Mouse (Mus musculus): Measurements from ENCODE around the gene Slc13a4.
A peak's percentile ranks its signal among the peaks of the same experiment; 100 is the strongest.

Slc13a4 gene

GRCm38 (mm10) chr6:35256691-35257090 is 51.2 kb downstream of the Slc13a4 start:
- no peak for DNase-seq (ENCODE audit: low spot score)

DNA sequence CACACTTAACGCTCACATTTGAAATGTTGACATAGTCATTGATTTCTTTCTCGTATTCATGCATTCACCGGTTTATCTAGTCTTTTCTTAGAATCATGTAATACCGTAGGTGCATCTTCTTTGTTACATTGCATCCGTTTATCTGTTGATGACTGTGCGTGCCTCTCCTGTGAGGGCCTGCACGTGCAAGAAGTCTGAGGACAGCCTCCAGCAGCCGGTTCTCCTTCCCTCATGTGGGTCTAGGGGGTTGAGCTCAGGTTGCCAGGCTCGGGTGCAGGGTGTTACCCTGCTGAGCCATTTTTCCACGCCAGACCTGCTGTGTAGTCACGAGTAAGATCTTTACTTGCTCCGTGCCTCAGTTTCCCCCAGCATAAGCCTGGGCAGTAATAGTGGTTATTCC is 52.9 kb downstream of the Slc13a4 start:
- no peak for DNase-seq (ENCODE audit: low spot score)

DNA sequence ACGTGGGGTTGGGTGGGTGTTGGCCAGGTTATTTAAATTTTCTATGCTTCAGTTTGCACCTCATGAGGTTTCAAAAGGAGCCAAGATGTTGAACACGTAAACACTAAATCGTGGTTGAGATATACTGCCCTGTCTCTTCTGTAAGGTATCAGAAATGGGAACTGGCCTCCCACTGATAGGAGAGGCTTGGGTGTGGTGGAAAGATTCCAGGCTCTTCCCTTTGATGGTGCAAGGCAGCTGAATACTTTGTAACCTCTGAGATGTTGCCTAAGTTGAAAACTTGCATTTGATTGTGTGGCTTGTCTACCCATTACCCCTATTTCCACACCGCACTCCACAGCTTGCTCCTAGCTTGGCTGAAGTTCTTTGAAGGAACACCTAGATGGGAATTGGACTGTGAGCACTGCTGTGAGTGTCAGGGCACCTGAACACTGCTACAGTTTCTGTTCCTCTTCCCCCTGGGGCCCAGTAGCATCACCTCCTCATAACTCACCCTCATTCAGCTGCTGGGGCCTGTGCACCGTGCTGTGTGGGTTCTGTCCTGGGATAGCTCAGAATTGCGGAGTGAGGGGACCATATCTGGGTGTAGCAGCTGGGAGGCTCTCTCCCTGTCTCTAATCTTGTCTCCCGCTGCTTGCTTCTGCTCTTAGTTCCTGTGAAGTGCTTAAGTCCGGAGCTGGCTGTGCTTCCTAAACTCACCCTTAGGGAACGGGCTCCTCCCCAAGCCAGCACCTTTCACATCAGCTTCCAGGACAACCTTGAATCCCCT is 53.6 kb downstream of the Slc13a4 start:
- no peak for DNase-seq (ENCODE audit: low spot score)

DNA sequence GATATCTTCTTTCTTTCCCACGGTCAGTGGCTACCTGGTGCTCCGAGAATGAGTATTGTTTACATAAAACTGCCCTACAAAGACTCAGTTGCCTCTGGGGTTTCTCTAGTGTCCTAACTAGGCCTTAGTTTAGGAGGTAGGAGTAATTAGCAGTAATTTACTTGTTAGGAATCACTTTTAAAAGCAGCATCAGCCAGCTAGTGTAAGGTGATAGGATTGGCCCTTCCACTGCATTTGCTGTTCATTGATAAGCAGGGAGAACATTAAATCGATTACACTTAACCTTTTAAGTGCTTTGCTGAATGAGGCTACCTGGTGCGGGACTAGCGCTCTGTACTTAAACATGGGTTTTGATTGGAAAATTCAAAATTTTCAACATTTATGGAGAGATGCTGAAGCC is 54.5 kb downstream of the Slc13a4 start:
- DNase-seq (ENCODE audit: low spot score), result no peak

- peak; percentile 74 for DNase-seq (ENCODE audit: low spot score)
Measured at GRCm38 (mm10) chr6:35252477-35253346, 55.2 kb downstream of the Slc13a4 start.

GRCm38 (mm10) chr6:35251807-35252476 is 56.0 kb downstream of the Slc13a4 start:
- no peak for DNase-seq (ENCODE audit: low spot score)

GRCm38 (mm10) chr6:35245086-35245485 is 62.8 kb downstream of the Slc13a4 start:
- no peak for DNase-seq (ENCODE audit: low spot score)

DNA sequence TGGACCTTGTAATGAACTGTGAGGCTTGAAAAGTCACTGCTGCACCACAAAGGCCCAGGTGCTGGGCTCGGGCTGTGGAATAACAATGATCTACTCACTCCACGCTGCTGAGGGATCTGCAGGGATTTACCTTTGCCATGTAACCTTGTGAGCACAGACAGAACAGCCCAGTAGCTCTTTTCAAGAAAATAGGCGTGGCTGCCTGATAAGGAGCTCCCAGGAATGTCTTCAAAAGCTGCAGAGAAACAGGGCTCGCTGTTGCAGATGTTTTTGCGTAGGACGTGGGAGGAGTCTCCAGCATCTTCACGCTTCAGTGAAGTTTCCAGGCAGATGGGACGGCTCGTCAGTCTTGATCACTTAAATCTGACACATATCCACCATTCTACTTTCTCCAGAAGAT is 63.9 kb downstream of the Slc13a4 start:
- no peak for DNase-seq (ENCODE audit: low spot score)

DNA sequence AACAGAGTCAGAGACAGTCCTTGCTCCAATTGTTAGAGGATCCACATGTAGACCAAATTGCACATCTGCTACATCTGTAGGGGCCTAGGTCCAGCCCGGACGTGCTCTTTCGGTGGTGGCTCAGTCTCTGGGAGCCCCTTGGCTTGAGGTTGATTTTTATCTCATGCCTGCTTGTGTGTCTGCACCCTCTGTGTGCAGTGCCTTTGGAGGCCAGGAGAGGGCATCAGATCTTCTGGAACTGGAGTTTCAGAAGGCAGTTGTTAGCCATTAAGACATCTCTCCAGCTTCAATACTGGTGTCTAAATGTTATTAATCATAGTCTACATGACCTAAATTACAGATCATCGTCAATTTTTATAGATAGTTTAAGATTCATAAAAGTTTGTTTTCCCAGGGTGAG is 64.7 kb downstream of the Slc13a4 start:
- no peak for DNase-seq (ENCODE audit: low spot score)

- no peak for DNase-seq (ENCODE audit: low spot score)
Measured at GRCm38 (mm10) chr6:35236108-35236785, 71.7 kb downstream of the Slc13a4 start.

DNA sequence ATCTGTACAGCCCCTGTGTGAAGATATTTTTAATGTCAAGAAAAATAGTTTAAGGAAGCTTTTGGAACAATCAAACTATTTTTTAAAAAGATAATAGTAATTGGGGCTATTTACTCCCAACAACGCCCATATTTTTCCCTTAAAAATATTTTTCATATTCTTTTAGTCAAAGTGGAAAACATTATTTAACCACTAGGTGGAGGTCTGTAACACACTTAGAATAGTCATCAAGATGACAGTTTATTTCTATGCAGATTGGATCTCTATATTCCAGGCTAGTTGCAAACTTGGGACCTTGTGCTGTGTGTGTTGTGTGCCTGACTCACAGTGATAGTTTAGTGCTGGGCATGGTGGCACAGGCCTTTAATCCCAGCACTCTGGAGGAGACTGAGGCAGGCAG is 78.5 kb downstream of the Slc13a4 start:
- no peak for DNase-seq (ENCODE audit: low spot score)

GRCm38 (mm10) chr6:35225696-35226095 is 82.2 kb downstream of the Slc13a4 start:
- no peak for DNase-seq (ENCODE audit: low spot score)
